Mouse (Mus musculus) lung, embryonic 14.5 days (tissue): ENCODE results near the gene Rec8. TPM values are rescaled to one million over a fixed set of nuclear protein-coding genes. Genes with fewer than 3 reads are reported as not detected.
A peak's percentile ranks its signal among the peaks of the same experiment; 100 is the strongest.

Source experiments
- ATAC-seq: fragments of 200-750 bp; cut with Nextera tagmentation; 2 replicates; pipeline ENCODE4 v1.8.0; 2017; ENCODE audit warnings: mild to moderate bottlenecking, moderate TSS enrichment, moderate library complexity; ENCODE audit not compliant: insufficient read depth
- DNase-seq: peaks from one replicate; pipeline ENCODE4 v3.0.0-alpha.2; 2015
- H3K27ac ChIP-seq: fragments of 300-500 bp; sonication (generic); 2 replicates; pipeline ENCODE4 v1.5.1; 2014; ENCODE audit warnings: low read depth, mild to moderate bottlenecking, moderate library complexity
- H3K27me3 ChIP-seq: fragments of 300-500 bp; sonication (generic); 2 replicates; pipeline ENCODE4 v1.6.1; 2014; ENCODE audit warnings: low read length, control low read depth; ENCODE audit not compliant: insufficient read depth
- H3K36me3 ChIP-seq: fragments of 300-500 bp; sonication (generic); 2 replicates; pipeline ENCODE4 v1.6.1; 2014; ENCODE audit warnings: control low read depth; ENCODE audit not compliant: insufficient read depth
- H3K4me1 ChIP-seq: fragments of 300-500 bp; sonication (generic); 2 replicates; pipeline ENCODE4 v1.6.1; 2014; ENCODE audit warnings: antibody characterized with exemption, control low read depth; ENCODE audit not compliant: insufficient read depth
- H3K4me2 ChIP-seq: fragments of 300-500 bp; sonication (generic); 2 replicates; pipeline ENCODE4 v1.6.1; 2014; ENCODE audit warnings: mild to moderate bottlenecking
- H3K4me3 ChIP-seq: fragments of 300-500 bp; sonication (generic); 2 replicates; pipeline ENCODE4 v1.5.1; 2014; ENCODE audit warnings: low read depth, low read length
- H3K9ac ChIP-seq: fragments of 300-500 bp; sonication (generic); 2 replicates; pipeline ENCODE4 v1.6.1; 2014
- H3K9me3 ChIP-seq: fragments of 300-500 bp; sonication (generic); 2 replicates; pipeline ENCODE4 v1.6.1; 2016; ENCODE audit warnings: low read depth, low read length, control low read depth
- CTCF ChIP-seq: IDR thresholded peaks from 2 replicates; pipeline ENCODE4 v1.5.1; 2016; ENCODE audit warnings: antibody characterized with exemption, low read depth
- WGBS: fragments of 180-500 bp; shearing (Covaris S2); extraction: QIAGEN DNeasy Blood & Tissue Kit; methylation state at CpG from one replicate; pipeline ENCODE4 v1.1.7; 2014; 5-methylcytosine and 5-hydroxymethylcytosine counted together
- polyA plus RNA-seq: library from polyadenylated mRNA; unstranded; fragments of >200 nt; fragmentation: Nextera tagmentation; extraction: Ambion mirVana; gene quantifications from 2 replicates; pipeline ENCODE4 v1.2.1, GENCODE M21; 2014

Gene Rec8
- polyA plus RNA-seq, 1 experiment from 2014 or later = 14.2 TPM

DNA sequence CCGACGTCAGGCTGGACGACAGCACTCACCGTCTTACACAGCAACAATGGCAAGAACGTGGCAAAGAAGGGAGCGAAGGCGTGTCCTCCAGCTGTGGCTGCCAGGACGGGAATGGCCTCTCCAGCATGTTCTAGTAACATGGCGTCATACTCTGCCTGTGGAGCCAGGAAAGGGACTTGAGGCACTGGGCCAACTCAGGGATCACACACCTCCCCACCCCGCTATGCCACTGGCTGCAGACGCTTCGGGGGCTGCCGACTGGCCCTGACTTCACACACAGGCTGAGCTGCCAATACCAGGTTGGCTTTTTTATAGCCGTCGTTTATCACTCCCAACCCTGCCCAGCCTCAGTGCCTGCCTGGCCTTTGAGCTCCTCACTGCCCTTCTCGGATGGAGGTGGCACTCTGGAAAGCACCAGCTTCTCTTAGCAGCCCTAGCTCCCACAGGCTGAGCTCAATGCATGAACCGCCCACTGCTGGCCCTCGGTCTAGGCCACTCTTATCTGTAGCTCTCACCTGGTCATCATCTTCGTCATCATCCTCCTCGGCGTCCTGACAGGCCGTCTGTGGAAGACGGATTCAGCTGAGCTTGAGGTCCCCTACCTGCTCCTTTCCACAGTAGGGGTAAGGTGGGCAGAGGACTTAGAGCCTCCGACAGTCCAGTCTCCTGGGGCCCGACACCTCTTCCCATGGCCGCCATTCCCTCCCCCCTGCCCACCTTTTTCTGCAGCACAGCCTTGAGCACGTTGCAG is 10.4 kb downstream of the Rec8 start:
- DNase-seq = no peak
- no peak for ATAC-seq
- H3K9me3 ChIP-seq = no peaks in the 10 kb centered on the region
- H3K9ac ChIP-seq = no peak overlapping the region
- H3K27ac ChIP-seq = no peak overlapping the region
- no peak overlapping the region for H3K4me3 ChIP-seq
- no peaks in the 10 kb centered on the region for H3K27me3 ChIP-seq
- H3K4me2 ChIP-seq = no peak overlapping the region
- 92% methylated on average over 26 of the region's 27 CpGs for WGBS
- H3K4me1 ChIP-seq = no peaks in the 10 kb centered on the region
- H3K36me3 ChIP-seq = peaks cover 95% of the 10 kb centered on the region
- TF ChIP-seq CTCF = no peak

DNA sequence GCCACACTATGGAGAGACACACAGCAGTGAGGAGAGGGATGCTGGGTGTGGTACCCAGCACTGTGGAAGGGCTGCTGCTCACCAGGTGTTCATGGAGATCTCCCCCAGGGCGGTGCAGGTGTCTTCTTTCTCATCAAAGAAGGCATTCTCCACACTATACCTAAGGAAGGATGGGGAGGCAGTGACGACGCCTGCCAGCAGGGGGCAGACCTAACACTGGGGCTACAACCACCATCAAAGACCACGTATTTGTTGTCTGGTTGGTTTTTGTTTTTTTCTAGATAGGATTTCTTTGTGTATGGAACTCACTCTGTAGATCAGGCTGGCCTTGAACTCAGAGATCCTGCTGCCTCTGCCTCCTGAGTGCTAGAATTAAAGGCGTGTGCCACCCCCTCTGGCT is 11.5 kb downstream of the Rec8 start:
- Histone ChIP-seq H3K4me1 (no peaks in the 10 kb centered on the region), H3K9me3 (no peaks in the 10 kb centered on the region), H3K9ac (no peak overlapping the region), H3K27ac (no peak overlapping the region), H3K36me3 (peaks cover 99% of the 10 kb centered on the region), H3K27me3 (no peaks in the 10 kb centered on the region), H3K4me2 (no peak overlapping the region), H3K4me3 (no peak overlapping the region)
- no peak for ATAC-seq
- peak; percentile 52 for DNase-seq
- WGBS = 63% methylated on average over 5 of the region's 5 CpGs
- peak; percentile 78 for TF ChIP-seq CTCF

DNA sequence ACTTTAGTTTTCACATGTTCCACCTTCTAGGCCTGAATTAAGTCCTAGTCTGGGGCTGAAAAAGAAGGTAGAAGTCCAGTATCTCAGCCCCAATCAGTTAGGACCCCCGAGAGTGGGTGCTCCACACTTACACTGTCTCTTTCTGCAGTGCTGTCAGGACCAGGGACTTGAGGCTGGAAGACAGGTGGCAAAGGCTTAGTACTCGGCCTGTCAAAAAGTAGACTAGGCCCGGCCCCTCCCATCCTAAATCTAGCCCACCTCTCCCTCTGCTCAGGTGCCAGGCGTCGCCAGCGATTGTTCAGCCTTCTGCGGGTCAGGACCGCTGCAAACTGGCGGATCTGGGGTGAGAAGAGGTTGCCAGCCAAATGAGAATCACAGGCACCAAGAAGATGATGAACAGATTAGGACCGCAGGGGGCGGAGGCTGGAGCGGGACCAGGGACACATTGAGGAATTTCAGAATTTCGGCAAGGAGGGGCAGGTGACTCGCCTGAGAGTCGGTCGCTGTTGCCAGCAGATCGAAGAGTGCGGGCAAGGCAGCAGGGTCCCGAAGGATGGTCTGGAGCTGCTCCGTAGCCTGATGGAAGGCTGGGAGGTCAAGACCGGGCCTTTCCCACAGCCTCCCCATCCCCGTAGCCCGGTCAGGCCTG is 17.2 kb downstream of the Rec8 start:
- Histone ChIP-seq H3K27me3 (no peaks in the 10 kb centered on the region), H3K36me3 (peaks cover 81% of the 10 kb centered on the region), H3K4me1 (no peaks in the 10 kb centered on the region), H3K9ac (peak overlapping the region; percentile 69), H3K9me3 (no peaks in the 10 kb centered on the region), H3K4me3 (peak overlapping the region; percentile 69), H3K27ac (peak overlapping the region; percentile 66), H3K4me2 (peak overlapping the region; percentile 96)
- ATAC-seq = peak; percentile 57
- no peak for TF ChIP-seq CTCF
- 3% methylated on average over 23 of the region's 23 CpGs for WGBS
- no peak for DNase-seq

DNA sequence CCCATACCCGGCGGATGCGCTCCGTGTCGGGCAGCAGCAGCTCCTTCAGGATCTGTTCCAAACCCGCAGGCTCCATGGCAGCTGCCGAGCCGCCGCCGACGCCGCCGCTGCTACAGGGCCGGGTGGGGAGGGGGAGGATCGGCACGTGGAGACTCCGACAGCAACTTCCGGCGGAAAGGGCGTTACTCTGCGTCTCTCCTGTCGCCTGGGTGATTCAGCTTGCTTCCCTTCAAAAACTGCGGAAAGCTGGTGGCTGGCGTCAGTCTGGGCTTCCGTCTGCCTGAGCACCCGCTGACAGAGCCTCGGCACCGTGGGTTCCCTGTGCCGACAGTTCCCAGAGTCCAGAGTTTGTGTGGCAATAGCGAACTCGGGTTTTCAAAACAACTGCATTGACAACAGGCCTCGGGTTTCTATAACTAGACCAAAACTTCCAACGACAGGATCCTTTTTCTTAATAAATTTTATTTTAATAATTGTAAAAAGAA is 17.7 kb downstream of the Rec8 start, which contains the start of gene Ipo4:
Ipo4 (minus strand) TSS at position 435 of the 485 bp plus-strand sequence.
- TF ChIP-seq CTCF = no peak
- WGBS = under 1% methylated on average over 33 of the region's 33 CpGs
- peaks cover 81% of the 10 kb centered on the region for H3K36me3 ChIP-seq

DNA sequence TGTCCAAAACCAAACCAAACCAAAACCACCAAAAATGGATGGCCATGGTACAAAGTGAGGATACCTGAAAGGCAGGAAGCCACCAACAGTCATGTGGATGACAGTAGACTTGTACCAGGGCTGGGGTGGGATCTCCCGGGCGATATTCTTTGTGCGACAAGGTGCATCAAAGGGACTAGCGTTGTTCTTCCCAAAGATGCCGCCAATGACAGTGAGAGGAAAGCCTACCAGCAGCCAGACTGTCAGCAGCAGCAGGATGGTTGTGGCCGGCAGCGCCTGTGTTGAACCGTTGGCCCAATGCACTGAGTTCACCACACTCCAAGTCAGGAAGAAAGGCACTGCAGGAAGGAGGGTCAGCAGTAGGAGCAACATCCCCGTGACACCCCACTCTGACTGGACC is 20.0 kb downstream of the Rec8 start, which contains the start of gene Gm49378:
Gm49378 (minus strand) TSS at position 101 of the 400 bp plus-strand sequence.
- no peaks in the 10 kb centered on the region for H3K4me1 ChIP-seq
- H3K27me3 ChIP-seq = no peaks in the 10 kb centered on the region
- no peaks in the 10 kb centered on the region for H3K9me3 ChIP-seq
- H3K9ac ChIP-seq = no peak within 1 kb of the TSS
- no peak for TF ChIP-seq CTCF
- DNase-seq (no peak), ATAC-seq (no peak)
- H3K27ac ChIP-seq = no peak within 1 kb of the TSS
- no peak within 1 kb of the TSS for H3K4me2 ChIP-seq
- 89% methylated on average over 9 of the region's 9 CpGs for WGBS
- H3K36me3 ChIP-seq = peaks cover 71% of the 10 kb centered on the region
- no peak within 1 kb of the TSS for H3K4me3 ChIP-seq

More for the DNA sequence above, 17.7 kb downstream of the Rec8 start, which contains the start of gene Ipo4:
- peak within 1 kb of the TSS; percentile 69 for H3K4me3 ChIP-seq
- H3K27me3 ChIP-seq = no peaks in the 10 kb centered on the region
- DNase-seq (peak; percentile 94), ATAC-seq (peak; percentile 91)
- H3K27ac ChIP-seq = peak within 1 kb of the TSS; percentile 66
- H3K9me3 ChIP-seq = no peaks in the 10 kb centered on the region
- no peaks in the 10 kb centered on the region for H3K4me1 ChIP-seq
- H3K4me2 ChIP-seq = peak within 1 kb of the TSS; percentile 96
- peak within 1 kb of the TSS; percentile 69 for H3K9ac ChIP-seq

DNA sequence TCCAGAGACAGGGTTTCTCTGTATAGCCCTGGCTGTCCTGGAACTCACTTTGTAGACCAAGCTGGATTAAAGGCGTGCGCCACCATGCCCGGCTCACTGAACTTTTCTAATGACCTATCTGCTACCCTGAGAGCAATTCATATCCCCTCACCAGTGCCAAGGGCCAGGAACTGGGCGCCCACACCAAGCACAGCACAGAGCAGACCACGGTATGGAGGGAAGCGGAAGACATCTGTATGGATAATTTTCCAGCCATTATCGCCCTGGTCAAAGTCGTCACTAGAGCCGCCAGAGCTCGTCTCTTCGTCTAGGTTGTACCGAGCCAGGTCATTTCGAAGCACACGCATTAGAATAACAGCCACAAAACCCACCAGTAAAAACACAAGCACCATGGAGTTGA is 23.0 kb downstream of the Rec8 start:
- Histone ChIP-seq H3K4me3 (no peak overlapping the region), H3K9me3 (no peaks in the 10 kb centered on the region), H3K27ac (no peak overlapping the region), H3K9ac (no peak overlapping the region), H3K36me3 (peaks cover 57% of the 10 kb centered on the region), H3K27me3 (no peaks in the 10 kb centered on the region), H3K4me2 (no peak overlapping the region), H3K4me1 (peaks cover 6% of the 10 kb centered on the region; the same call in 1 of the 2 replicates)
- DNase-seq (no peak), ATAC-seq (no peak)
- TF ChIP-seq CTCF = no peak
- WGBS = 95% methylated on average over 14 of the region's 14 CpGs

DNA sequence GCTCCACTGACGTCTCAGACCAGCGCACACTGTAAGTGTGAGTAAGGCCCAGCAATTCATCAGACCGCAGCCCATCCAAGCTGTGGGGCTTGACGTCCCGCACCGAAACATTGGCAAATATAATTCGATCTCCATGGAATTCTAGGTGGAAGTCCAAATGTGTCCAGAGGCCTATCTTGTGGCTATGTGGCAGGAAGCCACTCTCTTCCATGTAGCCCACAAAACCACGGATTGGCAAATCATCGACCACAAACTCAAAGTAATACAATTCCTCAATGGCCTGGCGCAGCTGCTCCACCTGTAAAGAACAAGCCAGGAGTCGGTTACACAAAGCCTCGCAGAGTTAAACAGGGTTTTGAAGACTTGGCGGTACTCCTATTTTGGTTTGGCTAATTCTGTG is 23.5 kb downstream of the Rec8 start:
- peaks cover 60% of the 10 kb centered on the region for H3K36me3 ChIP-seq
- H3K9me3 ChIP-seq = no peaks in the 10 kb centered on the region
- 93% methylated on average over 13 of the region's 13 CpGs for WGBS
- no peak overlapping the region; the same call in 1 of the 2 replicates for H3K4me2 ChIP-seq
- no peak overlapping the region for H3K4me3 ChIP-seq
- H3K4me1 ChIP-seq = peaks cover 6% of the 10 kb centered on the region; the same call in 1 of the 2 replicates
- no peaks in the 10 kb centered on the region for H3K27me3 ChIP-seq
- no peak for DNase-seq
- ATAC-seq = no peak
- H3K27ac ChIP-seq = no peak overlapping the region
- no peak for TF ChIP-seq CTCF
- H3K9ac ChIP-seq = no peak overlapping the region
